Mouse (Mus musculus): ENCODE measurements at regions not wholly inside any gene's neighbourhood (a gene's known extent, or its start where the extent isn't known, plus 50 kb on each side); places are given as distances from the start of the nearest gene placed in this dataset.

GRCm38 (mm10) chr10:105125736-105126135, 448.5 kb downstream of the Tmtc2 start:
- H3K27ac ChIP-seq = no peak overlapping the region
- no peak overlapping the region for H3K9ac ChIP-seq
- no peak overlapping the region for H3K4me3 ChIP-seq (replicated peaks; ENCODE audit: low read length)
- no peaks in the 10 kb centered on the region for H3K27me3 ChIP-seq (ENCODE audit: control insufficient read depth, insufficient read depth, low read length)
- DNase-seq (ENCODE audit: low spot score) = no peak
- H3K4me2 ChIP-seq (replicated peaks) = no peak overlapping the region
- no peaks in the 10 kb centered on the region for H3K36me3 ChIP-seq (replicated peaks; ENCODE audit: control insufficient read depth, insufficient read depth)
- H3K4me1 ChIP-seq (replicated peaks; ENCODE audit: control insufficient read depth, insufficient read depth, low read length) = no peaks in the 10 kb centered on the region
- WGBS = 62% methylated on average over 3 of the region's 3 CpGs
- H3K9me3 ChIP-seq (ENCODE audit: control insufficient read depth, low read length) = no peaks in the 10 kb centered on the region
- ATAC-seq (ENCODE audit: low FRiP score) = no peak

DNA sequence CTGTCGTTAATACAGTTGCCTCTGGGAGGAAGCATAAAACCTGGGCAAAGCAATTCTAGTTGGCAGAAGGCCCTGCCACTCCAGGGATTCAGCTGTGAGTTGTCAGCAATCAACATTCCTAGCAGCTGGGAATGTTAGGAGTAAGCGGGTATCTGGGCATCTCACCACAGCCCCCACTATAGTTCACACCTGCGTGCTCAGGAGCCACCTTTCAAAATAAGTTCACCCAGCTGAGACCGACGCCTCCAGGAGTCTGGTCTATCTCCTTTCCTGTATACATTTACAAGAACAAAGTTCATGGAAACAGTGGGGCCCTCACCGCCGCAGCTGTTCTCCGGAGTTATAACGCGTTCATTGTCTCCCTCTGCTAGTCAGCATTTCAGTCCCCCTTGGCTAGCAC, 454.0 kb downstream of the Tmtc2 start:
- Histone ChIP-seq H3K4me3 (replicated peaks; ENCODE audit: low read length) (no peak overlapping the region), H3K4me1 (replicated peaks; ENCODE audit: control insufficient read depth, insufficient read depth, low read length) (no peaks in the 10 kb centered on the region), H3K27me3 (ENCODE audit: control insufficient read depth, insufficient read depth, low read length) (no peaks in the 10 kb centered on the region), H3K9me3 (ENCODE audit: control insufficient read depth, low read length) (no peaks in the 10 kb centered on the region), H3K27ac (no peak overlapping the region), H3K36me3 (replicated peaks; ENCODE audit: control insufficient read depth, insufficient read depth) (no peaks in the 10 kb centered on the region), H3K4me2 (replicated peaks) (no peak overlapping the region), H3K9ac (no peak overlapping the region)
- DNase-seq (ENCODE audit: low spot score) (no peak), ATAC-seq (ENCODE audit: low FRiP score) (no peak)
- 79% methylated on average over 10 of the region's 10 CpGs for WGBS

DNA sequence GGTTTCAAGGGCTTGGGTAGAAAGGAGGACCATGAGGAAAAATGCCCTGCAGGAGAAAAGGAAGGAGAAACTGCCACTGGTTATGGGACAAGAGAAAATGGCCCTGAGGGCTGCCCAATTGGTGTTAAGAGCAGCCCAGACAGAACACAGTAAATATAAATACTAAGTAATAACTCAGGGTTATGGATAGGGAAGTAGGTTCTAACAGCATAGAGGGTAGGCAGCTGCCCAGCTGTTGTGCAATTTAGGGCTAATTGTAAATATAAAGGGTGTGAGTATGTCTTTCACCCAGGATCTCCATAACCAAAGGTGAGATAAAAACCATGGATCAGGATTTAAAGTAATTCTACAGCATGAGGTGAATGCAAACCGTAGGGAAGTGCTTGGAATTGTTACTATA, 458.1 kb downstream of the Tmtc2 start:
- Histone ChIP-seq H3K9ac (no peak overlapping the region), H3K27me3 (ENCODE audit: control insufficient read depth, insufficient read depth, low read length) (no peaks in the 10 kb centered on the region), H3K4me1 (replicated peaks; ENCODE audit: control insufficient read depth, insufficient read depth, low read length) (no peaks in the 10 kb centered on the region), H3K4me3 (replicated peaks; ENCODE audit: low read length) (no peak overlapping the region), H3K4me2 (replicated peaks) (no peak overlapping the region), H3K27ac (no peak overlapping the region), H3K36me3 (replicated peaks; ENCODE audit: control insufficient read depth, insufficient read depth) (no peaks in the 10 kb centered on the region), H3K9me3 (ENCODE audit: control insufficient read depth, low read length) (no peaks in the 10 kb centered on the region)
- WGBS = 94% methylated on average over 1 of the region's 1 CpGs
- ATAC-seq (ENCODE audit: low FRiP score) = no peak
- no peak for DNase-seq (ENCODE audit: low spot score)

GRCm38 (mm10) chr10:105114927-105115326, 459.3 kb downstream of the Tmtc2 start:
- ATAC-seq (ENCODE audit: low FRiP score) = no peak

DNA sequence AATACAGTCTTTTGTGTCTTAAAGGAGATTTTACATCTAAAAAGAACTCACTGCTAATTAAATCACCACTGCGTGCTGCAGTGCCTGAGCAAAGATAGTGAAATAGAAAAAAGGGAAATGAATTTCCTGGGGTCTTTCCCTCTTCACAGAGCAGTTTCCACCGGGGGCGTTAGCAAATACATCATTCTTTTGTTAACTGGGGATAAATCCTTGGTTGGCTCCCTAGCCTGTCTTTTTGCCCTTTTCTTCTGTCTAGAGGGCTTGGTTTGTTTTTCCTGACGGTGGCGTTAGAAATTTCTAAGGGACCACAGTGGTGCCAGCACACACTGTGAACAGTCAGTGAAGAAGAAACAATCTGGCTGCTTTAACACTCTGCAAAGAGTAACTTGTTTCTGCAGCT, 464.0 kb downstream of the Tmtc2 start:
- Histone ChIP-seq H3K27me3 (ENCODE audit: control insufficient read depth, insufficient read depth, low read length) (no peaks in the 10 kb centered on the region), H3K27ac (no peak overlapping the region), H3K36me3 (replicated peaks; ENCODE audit: control insufficient read depth, insufficient read depth) (no peaks in the 10 kb centered on the region), H3K4me3 (replicated peaks; ENCODE audit: low read length) (no peak overlapping the region), H3K9me3 (ENCODE audit: control insufficient read depth, low read length) (no peaks in the 10 kb centered on the region), H3K4me1 (replicated peaks; ENCODE audit: control insufficient read depth, insufficient read depth, low read length) (no peaks in the 10 kb centered on the region), H3K9ac (no peak overlapping the region), H3K4me2 (replicated peaks) (0 out of 2 replicates have a peak overlapping the region, but pooled peaks have one; percentile 21)
- ATAC-seq (ENCODE audit: low FRiP score) (peak; percentile 57; the same call in 1 of the 2 replicates), DNase-seq (ENCODE audit: low spot score) (peak; percentile 28)
- WGBS = 2% methylated on average over 5 of the region's 5 CpGs

More at GRCm38 (mm10) chr10:105114927-105115326, 459.3 kb downstream of the Tmtc2 start:
- 79% methylated on average over 5 of the region's 5 CpGs for WGBS
- Histone ChIP-seq H3K27me3 (ENCODE audit: control insufficient read depth, insufficient read depth, low read length) (no peaks in the 10 kb centered on the region), H3K4me1 (replicated peaks; ENCODE audit: control insufficient read depth, insufficient read depth, low read length) (no peaks in the 10 kb centered on the region), H3K9ac (no peak overlapping the region), H3K4me2 (replicated peaks) (no peak overlapping the region), H3K27ac (no peak overlapping the region), H3K4me3 (replicated peaks; ENCODE audit: low read length) (no peak overlapping the region), H3K36me3 (replicated peaks; ENCODE audit: control insufficient read depth, insufficient read depth) (no peaks in the 10 kb centered on the region), H3K9me3 (ENCODE audit: control insufficient read depth, low read length) (no peaks in the 10 kb centered on the region)
- DNase-seq (ENCODE audit: low spot score) = no peak

GRCm38 (mm10) chr10:105097045-105097331, 477.3 kb downstream of the Tmtc2 start:
- no peak for ATAC-seq (ENCODE audit: low FRiP score)
- no peaks in the 10 kb centered on the region for H3K9me3 ChIP-seq (ENCODE audit: control insufficient read depth, low read length)
- WGBS = 63% methylated on average over 2 of the region's 2 CpGs
- H3K4me2 ChIP-seq (replicated peaks) = no peak overlapping the region
- H3K27me3 ChIP-seq (ENCODE audit: control insufficient read depth, insufficient read depth, low read length) = no peaks in the 10 kb centered on the region
- no peaks in the 10 kb centered on the region for H3K4me1 ChIP-seq (replicated peaks; ENCODE audit: control insufficient read depth, insufficient read depth, low read length)
- H3K4me3 ChIP-seq (replicated peaks; ENCODE audit: low read length) = no peak overlapping the region
- DNase-seq (ENCODE audit: low spot score) = no peak
- H3K36me3 ChIP-seq (replicated peaks; ENCODE audit: control insufficient read depth, insufficient read depth) = no peaks in the 10 kb centered on the region
- no peak overlapping the region for H3K9ac ChIP-seq
- H3K27ac ChIP-seq = no peak overlapping the region

DNA sequence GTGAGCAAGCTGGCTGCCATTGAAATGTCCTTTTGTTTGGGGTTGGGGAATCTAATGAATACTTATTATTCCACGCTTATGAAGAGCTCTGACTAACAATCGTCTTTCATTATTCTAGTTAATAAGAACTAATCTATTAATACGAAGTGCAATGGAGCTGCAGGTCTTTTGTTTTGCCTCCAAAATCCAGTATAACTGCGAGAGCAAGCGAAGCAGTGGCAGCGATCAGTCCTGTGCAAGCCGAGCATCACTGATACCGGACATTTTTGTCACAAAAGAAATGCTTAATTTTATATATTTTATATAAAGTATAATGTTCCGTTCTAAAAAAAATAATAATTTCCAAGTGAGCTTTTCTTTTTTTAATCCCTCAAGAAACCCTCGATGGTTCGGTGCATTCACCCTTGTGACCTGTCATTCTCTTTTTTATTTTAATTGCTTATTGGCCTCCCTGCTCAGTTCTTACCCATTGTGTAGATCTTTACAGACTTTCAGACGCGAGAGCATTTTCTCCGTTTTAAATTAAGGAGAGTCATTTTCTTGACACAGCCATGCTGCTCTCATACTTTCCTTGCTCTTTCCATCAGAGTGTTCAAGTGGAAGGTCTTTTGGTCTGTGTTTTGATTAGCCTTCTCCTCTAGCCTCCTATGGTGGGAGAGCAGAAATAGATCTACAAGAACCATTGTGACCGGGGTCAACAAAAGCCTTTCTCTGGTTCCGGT, 477.8 kb downstream of the Tmtc2 start:
- H3K36me3 ChIP-seq (replicated peaks; ENCODE audit: control insufficient read depth, insufficient read depth) = no peaks in the 10 kb centered on the region
- no peak for DNase-seq (ENCODE audit: low spot score)
- no peak overlapping the region for H3K4me2 ChIP-seq (replicated peaks)
- ATAC-seq (ENCODE audit: low FRiP score) = no peak
- H3K4me3 ChIP-seq (replicated peaks; ENCODE audit: low read length) = no peak overlapping the region
- WGBS = 72% methylated on average over 16 of the region's 16 CpGs
- H3K4me1 ChIP-seq (replicated peaks; ENCODE audit: control insufficient read depth, insufficient read depth, low read length) = no peaks in the 10 kb centered on the region
- H3K9me3 ChIP-seq (ENCODE audit: control insufficient read depth, low read length) = no peaks in the 10 kb centered on the region
- no peaks in the 10 kb centered on the region for H3K27me3 ChIP-seq (ENCODE audit: control insufficient read depth, insufficient read depth, low read length)
- no peak overlapping the region for H3K9ac ChIP-seq
- H3K27ac ChIP-seq = no peak overlapping the region

DNA sequence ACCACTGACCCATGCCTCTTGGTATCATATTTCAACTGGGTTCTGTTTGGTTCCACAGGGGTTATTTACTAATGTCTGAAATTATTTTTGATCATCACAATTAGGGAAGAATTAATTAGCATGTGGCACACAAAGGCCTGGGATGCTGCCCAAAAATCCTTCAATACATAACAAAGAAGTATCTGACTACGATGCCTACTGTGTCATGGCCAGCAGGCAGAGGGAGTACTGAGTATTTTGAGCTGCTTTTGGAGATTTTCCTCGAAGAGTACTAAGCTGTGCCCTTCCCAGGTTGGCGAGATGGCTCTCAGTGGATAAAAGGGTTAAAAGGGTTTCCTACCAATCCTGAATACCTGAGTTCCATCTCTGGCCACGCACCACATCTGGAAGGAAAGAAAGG, 478.5 kb downstream of the Tmtc2 start:
- 72% methylated on average over 4 of the region's 4 CpGs for WGBS
- Histone ChIP-seq H3K9ac (no peak overlapping the region), H3K9me3 (ENCODE audit: control insufficient read depth, low read length) (no peaks in the 10 kb centered on the region), H3K4me3 (replicated peaks; ENCODE audit: low read length) (no peak overlapping the region), H3K4me2 (replicated peaks) (no peak overlapping the region), H3K27ac (no peak overlapping the region), H3K27me3 (ENCODE audit: control insufficient read depth, insufficient read depth, low read length) (no peaks in the 10 kb centered on the region), H3K4me1 (replicated peaks; ENCODE audit: control insufficient read depth, insufficient read depth, low read length) (no peaks in the 10 kb centered on the region), H3K36me3 (replicated peaks; ENCODE audit: control insufficient read depth, insufficient read depth) (no peaks in the 10 kb centered on the region)
- DNase-seq (ENCODE audit: low spot score) (no peak), ATAC-seq (ENCODE audit: low FRiP score) (no peak)

GRCm38 (mm10) chr10:105076892-105077291, 497.4 kb downstream of the Tmtc2 start:
- Histone ChIP-seq H3K4me2 (replicated peaks) (no peak overlapping the region), H3K9me3 (ENCODE audit: control insufficient read depth, low read length) (no peaks in the 10 kb centered on the region), H3K36me3 (replicated peaks; ENCODE audit: control insufficient read depth, insufficient read depth) (no peaks in the 10 kb centered on the region), H3K27ac (no peak overlapping the region), H3K4me1 (replicated peaks; ENCODE audit: control insufficient read depth, insufficient read depth, low read length) (no peaks in the 10 kb centered on the region), H3K9ac (no peak overlapping the region), H3K4me3 (replicated peaks; ENCODE audit: low read length) (no peak overlapping the region), H3K27me3 (ENCODE audit: control insufficient read depth, insufficient read depth, low read length) (no peaks in the 10 kb centered on the region)
- DNase-seq (ENCODE audit: low spot score) (no peak), ATAC-seq (ENCODE audit: low FRiP score) (no peak)
- 81% methylated on average over 2 of the region's 2 CpGs for WGBS

All from hindbrain, embryonic 14.5 days (tissue).